Mouse (Mus musculus) CH12.LX (cell line): ENCODE results near the gene Aff1. TPM values are rescaled to one million over a fixed set of nuclear protein-coding genes. Genes with fewer than 3 reads are reported as not detected.

ENCODE experiments used
- DNase-seq: peaks from one replicate; pipeline ENCODE4 v3.0.0-alpha.2; 2013; ENCODE audit errors: extremely low read depth
- H3K27ac ChIP-seq: 2 replicates; pipeline ENCODE4 v1.5.1; 2012; ENCODE audit warnings: low read depth, mild to moderate bottlenecking, control low read depth, moderate library complexity; ENCODE audit not compliant: insufficient read depth
- H3K27me3 ChIP-seq: replicated peaks from 2 replicates; pipeline ENCODE3; 2012; ENCODE audit warnings: inconsistent platforms
- H3K36me3 ChIP-seq, 2 experiments: replicated peaks in 1 of 2; 2 replicates each; pipeline versions ENCODE3 to v1.6.1; 2012; ENCODE audit warnings: inconsistent platforms in 1 of 2, low read length in 1 of 2, mild to moderate bottlenecking in 1 of 2, mixed read lengths in 1 of 2, moderate library complexity in 1 of 2; ENCODE audit not compliant: control insufficient read depth in 1 of 2, insufficient read depth in 1 of 2
- H3K4me1 ChIP-seq, 2 experiments: 2 replicates each; pipeline ENCODE4 v1.6.1; 2012; ENCODE audit warnings: inconsistent platforms in 1 of 2, moderate library complexity in 1 of 2; ENCODE audit not compliant: insufficient read depth in 2 of 2, control insufficient read depth in 1 of 2
- H3K4me2 ChIP-seq: 2 replicates; pipeline ENCODE4 v1.6.1; 2012; ENCODE audit warnings: low read depth, mild to moderate bottlenecking, control low read depth; ENCODE audit not compliant: poor library complexity, insufficient read depth, severe bottlenecking
- H3K4me3 ChIP-seq, 3 experiments: fragments of 150-350 bp in 1 of 3; sonication (generic) in 1 of 3; replicated peaks in 1 of 3; 2 replicates each; pipeline versions ENCODE3 to v1.5.1; 2011 to 2012; ENCODE audit warnings: low read depth in 2 of 3, low read length in 2 of 3, mild to moderate bottlenecking in 2 of 3, moderate library complexity in 2 of 3, control low read depth in 1 of 3, improper control_type of control experiment in 1 of 3, inconsistent platforms in 1 of 3, mixed read lengths in 1 of 3; ENCODE audit not compliant: poor library complexity in 1 of 3
- H3K79me2 ChIP-seq: replicated peaks from 2 replicates; pipeline ENCODE4 v1.6.1; 2012; ENCODE audit warnings: mild to moderate bottlenecking, moderate library complexity; ENCODE audit not compliant: control insufficient read depth, poor library complexity, insufficient read depth, severe bottlenecking; ENCODE audit errors: extremely low read depth
- H3K9ac ChIP-seq: 2 replicates; pipeline ENCODE4 v1.6.1; 2012; ENCODE audit warnings: low read depth, mild to moderate bottlenecking, control low read depth, moderate library complexity; ENCODE audit not compliant: insufficient read depth
- H3K9me3 ChIP-seq: replicated peaks from 2 replicates; pipeline ENCODE3; 2012; ENCODE audit warnings: low read length, inconsistent platforms, mixed read lengths
- BHLHE40 ChIP-seq: IDR thresholded peaks from 2 replicates; pipeline ENCODE4 v1.6.1; 2011; ENCODE audit warnings: mild to moderate bottlenecking, low read depth, low read length, improper control_type of control experiment
- CHD1 ChIP-seq: IDR thresholded peaks from 2 replicates; pipeline ENCODE4 v1.6.1; 2012; ENCODE audit warnings: low read depth, low read length, improper control_type of control experiment, inconsistent platforms
- ETS1 ChIP-seq: conservative IDR thresholded peaks from 2 replicates; pipeline ENCODE4 v1.6.1; 2012; ENCODE audit warnings: low read depth, mild to moderate bottlenecking, inconsistent platforms, low read length, improper control_type of control experiment, moderate library complexity
- GABPA ChIP-seq: IDR thresholded peaks from 2 replicates; pipeline ENCODE4 v1.6.1; 2012; ENCODE audit warnings: low read depth, low read length, improper control_type of control experiment, inconsistent platforms; ENCODE audit not compliant: insufficient replicate concordance
- HCFC1 ChIP-seq: IDR thresholded peaks from 2 replicates; pipeline ENCODE4 v1.6.1; 2012; ENCODE audit warnings: low read depth, mild to moderate bottlenecking, inconsistent platforms, low read length, improper control_type of control experiment
- JUN ChIP-seq: IDR thresholded peaks from 2 replicates; pipeline ENCODE4 v1.6.1; 2011; ENCODE audit warnings: low read depth, mild to moderate bottlenecking, low read length, improper control_type of control experiment, moderate library complexity; ENCODE audit not compliant: insufficient read depth
- KAT2A ChIP-seq: IDR thresholded peaks from 2 replicates; pipeline ENCODE4 v1.6.1; 2012; ENCODE audit warnings: low read length, improper control_type of control experiment, inconsistent platforms; ENCODE audit not compliant: insufficient replicate concordance
- MAX ChIP-seq: IDR thresholded peaks from 2 replicates; pipeline ENCODE4 v1.6.1; 2011; ENCODE audit warnings: low read length, improper control_type of control experiment
- MAZ ChIP-seq: IDR thresholded peaks from 2 replicates; pipeline ENCODE4 v1.6.1; 2012; ENCODE audit warnings: low read depth, mild to moderate bottlenecking, inconsistent platforms, low read length, improper control_type of control experiment, moderate library complexity
- MXI1 ChIP-seq: IDR thresholded peaks from 2 replicates; pipeline ENCODE4 v1.6.1; 2011; ENCODE audit warnings: mild to moderate bottlenecking, low read depth, low read length, improper control_type of control experiment
- NELFE ChIP-seq: IDR thresholded peaks from 2 replicates; pipeline ENCODE4 v1.6.1; 2011; ENCODE audit warnings: low read depth, low read length, improper control_type of control experiment
- NRF1 ChIP-seq: IDR thresholded peaks from 2 replicates; pipeline ENCODE4 v1.6.1; 2014; ENCODE audit warnings: low read depth, mild to moderate bottlenecking, inconsistent platforms, low read length, improper control_type of control experiment, moderate library complexity
- PAX5 ChIP-seq: IDR thresholded peaks from 2 replicates; pipeline ENCODE4 v1.6.1; 2012; ENCODE audit warnings: low read length, inconsistent platforms, mixed read lengths
- POLR2A ChIP-seq: IDR thresholded peaks from 2 replicates; pipeline ENCODE4 v1.6.1; 2011; ENCODE audit warnings: low read depth, mild to moderate bottlenecking, improper control_type of control experiment, low read length
- POLR2AphosphoS2 ChIP-seq: IDR thresholded peaks from 2 replicates; pipeline ENCODE4 v1.6.1; 2011; ENCODE audit warnings: low read depth, low read length, improper control_type of control experiment
- SIN3A ChIP-seq: IDR thresholded peaks from 2 replicates; pipeline ENCODE4 v1.6.1; 2012; ENCODE audit warnings: low read length, improper control_type of control experiment, inconsistent platforms
- SMC3 ChIP-seq: IDR thresholded peaks from 2 replicates; pipeline ENCODE4 v1.6.1; 2011; ENCODE audit warnings: low read depth, low read length, improper control_type of control experiment
- TCF12 ChIP-seq: IDR thresholded peaks from 2 replicates; pipeline ENCODE4 v1.6.1; 2014; ENCODE audit warnings: low read depth, mild to moderate bottlenecking, inconsistent platforms, low read length, improper control_type of control experiment
- UBTF ChIP-seq: IDR thresholded peaks from 2 replicates; pipeline ENCODE4 v1.6.1; 2012; ENCODE audit warnings: low read depth, mild to moderate bottlenecking, inconsistent platforms, low read length, improper control_type of control experiment, moderate library complexity
- USF2 ChIP-seq: conservative IDR thresholded peaks from 2 replicates; pipeline ENCODE4 v1.6.1; 2011; ENCODE audit warnings: low read depth, low read length, improper control_type of control experiment
- ZC3H11A ChIP-seq: IDR thresholded peaks from 2 replicates; pipeline ENCODE4 v1.6.1; 2012; ENCODE audit warnings: low read depth, mild to moderate bottlenecking, inconsistent platforms, low read length, improper control_type of control experiment
- ZKSCAN1 ChIP-seq: IDR thresholded peaks from 2 replicates; pipeline ENCODE4 v1.6.1; 2012; ENCODE audit warnings: low read depth, inconsistent platforms, low read length, improper control_type of control experiment, borderline replicate concordance
- ZMIZ1 ChIP-seq: IDR thresholded peaks from 2 replicates; pipeline ENCODE4 v1.6.1; 2012; ENCODE audit warnings: low read depth, mild to moderate bottlenecking, inconsistent platforms, low read length, improper control_type of control experiment
- dilution Hi-C: fragments of 300-500 bp; cut with MboI; formaldehyde crosslinking; loops from 2 replicates; pipeline ENCODE4 v1.14.3; 2020; ENCODE audit warnings: low sequenced_read_pairs; ENCODE audit not compliant: extremely low pct_unique_long_range_greater_than_20kb, extremely low pct_ligation_motif_present
- in situ Hi-C: fragments of 300-500 bp; cut with MboI; formaldehyde crosslinking; loops from 3 replicates; pipeline ENCODE4 v1.14.3; 2019; ENCODE audit warnings: low sequenced_read_pairs, low pct_ligation_motif_present, low pct_unique_long_range_greater_than_20kb, mixed read lengths
- polyA plus RNA-seq: library from polyadenylated mRNA; unstranded; fragments of >175 nt; gene quantifications from 2 replicates; pipeline ENCODE4 v1.2.1, GENCODE M21; 2012; ENCODE audit warnings: low read depth; ENCODE audit not compliant: insufficient read length
- total RNA-seq, 2 experiments: library from RNA; depleted of rRNA; stranded (reverse); fragments of 300-350 nt in 1 of 2; fragments of >200 nt in 1 of 2; gene quantifications; 2 replicates each; pipeline ENCODE4 v1.2.3; 2012 to 2014

Gene Aff1
- total and polyA plus RNA-seq, 3 experiments = 13.2 to 38.9 (median 21.8) TPM

DNA sequence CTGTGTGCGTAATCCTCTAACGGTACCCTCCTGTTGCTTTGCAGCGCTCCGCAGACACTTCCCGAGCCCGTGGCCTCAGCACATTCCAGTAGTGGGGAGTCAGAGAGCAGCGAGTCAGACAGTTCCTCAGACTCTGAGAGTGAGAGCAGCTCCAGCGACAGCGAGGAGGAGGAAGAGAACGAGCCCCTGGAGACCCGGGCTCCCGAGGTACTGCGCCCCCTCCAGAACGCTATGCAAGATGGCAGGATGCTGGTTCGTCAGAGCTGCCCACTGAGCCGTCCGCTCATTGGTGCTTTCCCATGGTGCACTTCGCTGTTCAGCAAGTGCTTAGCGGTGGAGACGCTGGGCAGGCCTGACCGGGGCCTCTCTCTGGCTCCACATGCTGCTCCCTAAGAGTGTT, 136.1 kb downstream of the Aff1 start:
- Histone ChIP-seq H3K36me3 (peaks cover 77 to 93% of the 10 kb centered on the region in 2 experiments), H3K79me2 (peaks cover 25% of the 10 kb centered on the region), H3K4me2 (no peak overlapping the region), H3K9ac (no peak overlapping the region), H3K4me3 (no peak overlapping the region), H3K27ac (no peak overlapping the region), H3K27me3 (no peaks in the 10 kb centered on the region), H3K4me1 (peaks cover 0 to 10% of the 10 kb centered on the region in 2 experiments; a peak in 1 of 4 replicates), H3K9me3 (no peaks in the 10 kb centered on the region)
- dilution Hi-C loops (no loop called here), in situ Hi-C loops (no loop called here)
- TF ChIP-seq ZC3H11A = no peak
- no peak for TF ChIP-seq ZMIZ1
- TF ChIP-seq NELFE = no peak
- TF ChIP-seq NRF1 = no peak
- no peak for TF ChIP-seq MAZ
- no peak for TF ChIP-seq USF2
- no peak for TF ChIP-seq CHD1
- no peak for TF ChIP-seq POLR2A
- no peak for TF ChIP-seq TCF12
- TF ChIP-seq JUN = no peak
- no peak for TF ChIP-seq SIN3A
- no peak for TF ChIP-seq UBTF
- no peak for TF ChIP-seq HCFC1
- TF ChIP-seq ZKSCAN1 = no peak
- no peak for TF ChIP-seq MXI1
- TF ChIP-seq PAX5 = no peak
- TF ChIP-seq BHLHE40 = no peak
- DNase-seq = no peak

DNA sequence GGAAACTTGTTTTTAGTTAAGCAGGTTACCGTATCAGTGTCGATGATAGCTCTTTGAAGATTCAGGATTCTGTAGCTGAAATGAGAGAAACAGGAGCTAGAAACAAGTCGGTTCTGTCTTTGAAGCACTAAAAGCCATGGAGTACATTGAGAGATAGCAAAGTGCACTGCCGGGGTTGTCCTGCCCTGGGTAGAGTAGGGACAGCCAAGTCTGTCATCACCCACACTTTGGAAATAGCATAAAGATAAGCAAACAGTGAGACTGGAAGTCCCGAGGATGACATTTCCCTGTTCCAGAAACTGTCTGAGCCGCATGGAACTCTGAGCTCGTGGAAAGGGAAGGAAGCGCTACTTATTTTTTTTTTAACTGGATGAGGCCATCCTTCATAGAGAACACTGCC, 136.6 kb downstream of the Aff1 start:
- dilution Hi-C loops = no loop called here
- H3K36me3 ChIP-seq = peaks cover 77 to 93% of the 10 kb centered on the region in 2 experiments
- H3K9ac ChIP-seq = no peak overlapping the region

More for the DNA sequence above, 136.6 kb downstream of the Aff1 start:
- no peak overlapping the region for H3K4me2 ChIP-seq
- H3K27ac ChIP-seq = no peak overlapping the region
- in situ Hi-C loops = no loop called here
- peaks cover 21% of the 10 kb centered on the region for H3K79me2 ChIP-seq
- H3K4me1 ChIP-seq = peaks cover 0 to 9% of the 10 kb centered on the region in 2 experiments; a peak in 1 of 4 replicates
- no peaks in the 10 kb centered on the region for H3K27me3 ChIP-seq
- no peaks in the 10 kb centered on the region for H3K9me3 ChIP-seq
- no peak overlapping the region for H3K4me3 ChIP-seq
- TF ChIP-seq KAT2A (no peak), ETS1 (no peak), HCFC1 (no peak), MAZ (no peak), MXI1 (no peak), ZC3H11A (no peak), POLR2AphosphoS2 (no peak), MAX (no peak), GABPA (no peak), CHD1 (no peak), SMC3 (no peak)
- DNase-seq = no peak
